Mouse (Mus musculus) fat pad, adult 2 months (tissue): ENCODE measurements around the gene Alg3.
A peak's percentile ranks its signal among the peaks of the same experiment; 100 is the strongest.

ENCODE experiments used
- DNase-seq: peaks from one replicate; pipeline ENCODE4 v3.0.0-alpha.2; 2011; ENCODE audit warnings: low read depth, low spot score; ENCODE audit errors: extremely low read depth

The Alg3 gene

DNA sequence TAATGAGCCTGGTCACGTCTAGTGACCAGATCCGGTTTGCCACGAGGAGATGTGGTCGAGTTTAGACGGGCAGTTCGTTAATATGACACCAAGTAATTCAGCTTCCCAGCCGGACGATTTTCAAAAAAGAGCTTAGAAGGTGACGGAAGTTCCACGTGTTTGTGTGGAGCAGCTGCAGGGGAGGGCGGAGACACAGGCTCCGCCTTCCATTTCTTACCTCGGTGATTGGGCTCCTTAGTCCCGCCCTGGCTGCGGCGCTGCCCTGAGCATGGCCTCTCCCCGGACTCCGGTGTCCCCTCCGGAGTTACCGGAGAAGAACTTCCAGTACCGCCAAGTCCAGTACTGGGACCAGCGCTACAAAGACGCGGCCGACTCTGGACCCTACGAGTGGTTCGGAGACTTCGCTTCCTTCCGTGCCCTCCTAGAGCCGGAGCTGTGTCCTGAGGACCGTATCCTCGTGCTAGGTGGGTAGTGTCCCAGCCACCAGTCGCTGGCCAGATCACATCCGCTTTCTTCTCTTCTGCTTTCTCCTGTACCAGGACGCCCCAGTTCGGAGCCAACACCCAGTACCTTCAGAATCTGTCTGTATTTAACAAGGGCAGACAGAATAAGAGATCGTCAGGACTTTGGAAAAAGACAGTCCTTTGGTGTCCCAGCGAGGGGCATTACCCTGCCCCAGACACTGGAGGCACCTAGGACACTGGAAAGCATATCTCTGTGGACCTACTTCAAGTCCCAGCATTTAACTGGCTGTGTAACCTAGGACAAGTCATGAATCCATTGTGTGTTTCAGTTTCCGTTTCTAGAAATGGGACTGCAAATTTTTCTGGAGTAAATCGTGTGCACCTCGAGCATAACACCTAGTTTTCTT is at the start of gene Alg3, which contains the start of the genes Eef1akmt4 and Gm49333:
Gene Alg3 (minus strand): TSS at position 379 of the 871 bp plus-strand sequence.
Gene Eef1akmt4 (plus strand): TSS at position 237 of the 871 bp plus-strand sequence.
Gene Gm49333 (plus strand): TSS at position 254 of the 871 bp plus-strand sequence.
- DNase-seq: peak; percentile 62

DNA sequence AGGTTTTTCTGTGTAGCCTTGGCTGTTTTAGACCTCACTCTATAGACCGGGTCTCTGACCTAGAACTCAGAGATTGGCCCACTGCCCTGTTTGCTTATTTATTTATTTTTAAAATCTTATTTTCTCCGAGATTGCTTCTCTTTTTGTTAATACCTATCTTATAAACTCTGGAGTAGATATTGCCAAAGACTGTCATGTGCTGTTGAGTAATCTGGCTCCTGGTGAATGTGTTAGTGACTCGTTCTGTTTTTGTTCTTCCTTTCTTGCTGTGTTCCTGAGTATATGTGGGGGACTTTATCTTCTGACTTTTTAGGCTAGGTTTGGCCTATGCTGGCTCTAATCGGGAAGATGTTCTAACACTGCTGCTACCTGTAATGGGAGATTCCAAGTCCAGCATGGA is 46.1 kb upstream of the Alg3 start:
- no peak for DNase-seq

DNA sequence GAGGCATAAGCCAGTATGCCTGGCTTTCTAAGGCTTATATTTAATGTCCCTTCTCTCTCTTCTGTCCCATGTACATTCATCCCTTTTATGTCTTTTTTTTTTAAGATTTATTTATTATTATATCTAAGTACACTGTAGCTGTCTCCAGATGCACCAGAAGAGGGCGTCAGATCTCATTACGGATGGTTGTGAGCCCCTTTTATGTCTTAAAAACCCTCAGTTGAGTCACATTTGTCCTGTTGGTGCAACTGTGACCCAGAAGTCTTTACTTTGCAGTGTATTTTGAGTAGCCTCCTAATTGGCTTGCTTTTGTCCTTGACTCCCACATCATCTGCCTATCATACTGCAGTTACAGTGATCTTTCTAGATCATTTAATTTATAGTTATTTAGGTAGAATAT is 41.8 kb upstream of the Alg3 start:
- no peak for DNase-seq

DNA sequence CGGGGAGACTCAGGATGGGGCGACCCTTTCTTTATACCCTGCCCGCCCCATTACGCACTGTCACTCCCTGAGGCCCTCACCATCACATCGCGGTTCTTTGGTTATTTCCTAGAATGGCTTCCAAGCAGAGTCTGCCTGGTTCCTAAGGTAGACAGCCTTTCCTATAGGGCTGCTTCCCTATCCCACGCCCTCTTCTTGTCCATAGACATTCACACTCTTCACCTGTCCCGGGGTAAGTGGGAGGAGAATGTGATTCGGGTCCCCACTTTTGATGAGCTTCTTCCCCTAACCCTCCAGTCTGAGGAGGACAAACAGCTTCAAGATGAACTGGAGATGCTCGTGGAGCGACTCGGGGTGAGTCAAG is 40.4 kb upstream of the Alg3 start:
- no peak for DNase-seq

DNA sequence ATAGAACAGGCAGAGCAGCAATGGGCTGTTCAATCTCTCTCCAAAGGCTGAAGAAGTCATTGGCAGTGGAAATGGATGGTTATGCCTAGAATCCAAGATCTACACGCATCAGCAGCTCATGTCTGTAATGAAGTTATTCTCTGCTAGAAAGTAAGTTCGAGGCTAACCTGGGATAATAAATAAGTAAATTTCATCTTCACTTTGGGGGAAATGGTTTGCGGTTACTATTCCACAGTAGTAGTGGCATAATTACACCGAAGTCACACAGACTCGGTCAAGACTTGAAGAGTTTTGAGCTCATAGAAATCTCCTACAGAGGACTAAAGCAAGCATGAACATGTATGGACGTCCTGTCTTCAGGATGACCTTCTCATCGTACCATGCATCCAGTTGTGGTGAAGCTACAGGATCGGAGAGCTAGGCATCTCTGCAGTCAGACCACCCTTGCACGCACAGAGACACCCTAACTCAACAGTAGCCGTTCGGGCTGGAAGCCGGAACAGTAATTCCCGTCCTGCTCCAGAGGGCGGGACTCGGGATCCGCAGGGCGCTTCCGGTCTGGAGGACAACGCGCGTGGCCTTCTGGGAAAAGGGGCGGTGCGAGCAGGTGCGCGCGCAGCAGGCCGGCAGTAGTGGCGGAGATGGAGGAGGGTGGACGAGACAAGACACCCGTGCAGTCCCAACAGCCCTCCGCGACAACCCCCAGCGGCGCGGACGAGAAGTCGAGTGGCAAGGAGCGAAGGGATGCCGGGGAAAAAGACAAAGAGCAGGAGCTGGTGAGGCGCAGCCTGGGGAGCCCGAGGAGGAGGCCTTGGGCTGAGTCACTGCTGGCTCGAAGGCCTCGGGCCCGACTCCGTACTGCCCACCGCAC is 39.8 kb upstream of the Alg3 start, which contains the start of gene Psmd2:
Gene Psmd2 (plus strand): TSS at position 577 of the 871 bp plus-strand sequence.
- no peak for DNase-seq

DNA sequence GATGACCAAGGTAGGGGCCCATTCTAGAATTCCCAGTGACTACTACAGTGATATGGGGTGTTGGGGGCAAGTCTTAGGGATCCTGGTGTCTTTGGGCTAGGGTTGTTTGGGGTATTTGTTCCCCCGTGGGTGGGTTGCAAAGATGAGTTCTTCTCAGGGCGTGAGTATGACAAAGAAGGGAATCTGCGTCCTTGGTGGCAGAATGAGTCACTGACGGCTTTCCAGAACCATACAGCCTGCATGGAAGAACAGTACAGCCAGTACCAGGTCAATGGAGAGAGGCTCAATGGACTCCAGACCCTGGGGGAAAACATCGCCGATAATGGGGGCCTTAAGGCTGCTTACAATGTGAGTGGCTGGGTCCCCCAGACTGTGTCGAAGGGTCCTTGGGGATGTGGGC is 32.4 kb upstream of the Alg3 start:
- no peak for DNase-seq

DNA sequence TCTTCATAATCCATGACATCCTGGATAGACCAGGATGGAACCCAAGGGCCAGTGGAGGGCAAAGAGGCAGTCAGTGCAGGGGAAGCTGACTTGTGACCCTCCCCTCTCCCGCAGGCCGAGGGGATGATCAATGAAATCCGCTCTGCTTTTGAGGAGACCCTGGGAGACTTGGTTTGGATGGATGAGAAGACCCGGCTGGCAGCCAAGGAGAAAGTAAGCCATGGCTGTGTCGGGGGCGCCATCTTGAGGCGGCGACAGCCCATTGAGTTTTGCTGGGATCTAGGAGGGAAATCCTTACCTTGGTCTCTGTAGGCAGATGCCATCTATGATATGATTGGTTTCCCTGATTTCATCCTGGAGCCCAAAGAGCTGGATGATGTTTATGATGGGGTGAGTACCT is 30.6 kb upstream of the Alg3 start:
- DNase-seq: no peak

DNA sequence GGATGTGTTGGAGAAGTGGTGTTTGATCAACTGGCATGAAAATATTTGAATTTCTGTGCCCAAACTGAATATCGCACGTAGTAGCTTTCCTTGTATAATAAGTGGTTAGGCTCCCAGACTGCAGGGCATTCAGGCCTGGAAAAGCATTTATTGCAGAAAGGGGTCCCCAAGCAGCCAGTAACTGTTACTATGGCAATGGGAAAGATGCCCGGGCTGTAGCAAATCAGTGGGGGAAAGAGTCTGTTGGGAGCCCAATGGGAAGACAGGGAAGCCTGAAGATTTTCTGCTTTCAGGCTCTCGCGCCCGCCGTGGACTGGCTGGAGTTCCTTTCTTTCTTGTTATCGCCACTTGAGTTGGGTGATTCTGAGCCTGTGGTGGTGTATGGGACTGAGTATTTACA is 26.8 kb upstream of the Alg3 start:
- DNase-seq: no peak

DNA sequence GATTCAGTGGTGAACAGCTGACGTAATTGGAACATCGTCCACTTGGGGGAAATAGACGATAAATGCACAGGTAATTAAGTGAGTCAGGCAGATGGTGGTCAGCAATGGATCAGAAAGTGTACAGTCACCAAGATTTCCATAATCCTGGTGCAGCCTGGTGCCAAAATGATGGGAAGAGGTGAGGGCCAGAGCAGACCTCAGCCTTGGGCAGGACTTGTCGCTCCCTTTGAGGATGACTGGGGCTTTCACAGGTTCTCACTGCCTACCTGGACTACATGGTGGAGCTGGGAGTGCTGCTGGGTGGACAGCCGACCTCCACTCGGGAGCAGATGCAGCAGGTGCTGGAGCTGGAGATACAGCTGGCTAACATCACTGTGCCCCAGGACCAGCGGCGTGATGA is 25.9 kb upstream of the Alg3 start:
- DNase-seq: no peak

DNA sequence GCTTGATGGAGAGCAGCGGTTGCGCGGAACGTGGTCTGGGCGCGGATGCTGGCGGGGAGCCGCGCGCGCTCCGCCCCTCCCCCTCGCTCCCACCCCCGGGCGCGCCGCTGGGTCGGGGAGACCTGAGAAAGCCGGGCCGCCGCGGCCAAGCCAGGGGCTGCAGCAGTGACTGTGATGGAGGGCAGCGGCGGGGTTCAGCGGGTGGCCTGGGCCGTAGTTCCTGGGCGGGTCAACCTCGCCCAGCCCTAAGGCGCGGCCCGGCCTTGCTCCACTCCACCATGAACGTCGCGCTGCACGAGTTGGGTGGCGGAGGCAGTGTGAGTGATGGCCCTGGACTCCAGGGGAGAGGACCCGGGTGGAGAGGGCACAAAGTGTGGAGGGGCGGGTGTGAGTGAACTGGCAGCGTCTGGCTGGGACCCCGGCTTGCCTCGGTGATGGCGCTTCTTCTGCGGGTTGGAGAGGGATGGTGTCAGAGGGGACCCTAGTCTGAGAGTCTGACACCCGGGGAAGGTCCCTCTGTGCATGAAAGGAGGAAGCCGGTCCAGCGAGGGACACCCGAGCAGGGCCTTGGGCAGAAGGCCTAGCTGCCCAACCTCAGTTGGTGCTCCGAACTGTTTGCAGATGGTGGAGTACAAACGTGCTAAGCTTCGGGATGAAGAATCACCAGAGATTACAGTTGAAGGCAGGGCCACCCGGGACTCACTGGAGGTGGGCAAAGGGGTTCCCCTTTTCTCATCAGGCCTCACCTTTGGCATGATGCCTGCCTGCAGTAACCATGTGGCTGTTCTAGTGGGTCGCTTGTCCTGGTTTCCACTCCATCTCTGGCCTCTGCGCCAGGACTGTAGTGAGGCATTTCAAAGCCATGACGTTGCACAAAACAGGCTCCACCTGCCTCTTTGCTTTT is 18.4 kb upstream of the Alg3 start, which contains the start of gene Ece2:
Gene Ece2 (plus strand): TSS at position 98 of the 904 bp plus-strand sequence.
- DNase-seq: no peak

DNA sequence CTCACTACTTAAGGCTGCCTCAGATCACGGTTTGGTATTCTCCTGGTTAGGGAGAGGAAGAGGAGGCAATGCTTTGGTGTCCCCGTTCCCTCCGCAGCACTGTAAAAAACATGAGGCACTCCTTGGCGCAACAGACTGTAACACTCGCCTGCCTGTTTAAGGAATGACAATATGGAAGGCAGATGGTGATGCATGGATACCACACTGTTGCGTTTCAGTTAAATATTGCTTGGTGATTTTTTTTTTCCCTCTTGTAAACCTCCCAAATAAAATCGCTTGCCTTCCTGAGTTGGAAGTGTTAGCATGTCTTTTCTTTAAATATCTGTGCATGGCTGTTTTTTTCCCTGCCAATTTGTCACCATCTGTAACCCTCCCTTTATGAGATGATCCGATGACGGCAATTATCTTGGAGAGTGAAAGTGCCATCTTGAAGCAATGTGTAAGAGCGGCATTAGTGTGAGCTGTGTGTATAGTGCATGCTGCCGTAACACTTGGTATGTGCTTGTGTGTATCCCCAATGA is 17.4 kb upstream of the Alg3 start:
- no peak for DNase-seq

DNA sequence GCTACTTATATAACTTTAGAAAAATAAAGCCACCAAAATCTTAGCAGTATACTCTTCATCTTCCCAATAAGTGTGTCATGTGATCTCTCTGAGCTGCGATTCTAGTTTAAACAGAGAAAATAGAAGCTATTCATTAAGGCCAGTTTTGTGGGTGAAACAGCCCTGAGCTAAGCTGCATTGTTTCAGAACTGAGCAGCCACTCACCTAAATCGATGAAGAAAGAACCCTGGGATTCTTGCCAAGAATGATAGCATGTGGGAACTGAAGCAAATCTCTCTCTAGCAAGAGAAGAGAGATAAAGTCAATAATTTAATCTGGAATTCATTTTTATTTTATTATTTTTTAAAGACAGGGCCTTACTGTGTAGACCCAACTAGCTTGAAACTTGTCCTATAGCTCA is 11.7 kb upstream of the Alg3 start:
- no peak for DNase-seq

DNA sequence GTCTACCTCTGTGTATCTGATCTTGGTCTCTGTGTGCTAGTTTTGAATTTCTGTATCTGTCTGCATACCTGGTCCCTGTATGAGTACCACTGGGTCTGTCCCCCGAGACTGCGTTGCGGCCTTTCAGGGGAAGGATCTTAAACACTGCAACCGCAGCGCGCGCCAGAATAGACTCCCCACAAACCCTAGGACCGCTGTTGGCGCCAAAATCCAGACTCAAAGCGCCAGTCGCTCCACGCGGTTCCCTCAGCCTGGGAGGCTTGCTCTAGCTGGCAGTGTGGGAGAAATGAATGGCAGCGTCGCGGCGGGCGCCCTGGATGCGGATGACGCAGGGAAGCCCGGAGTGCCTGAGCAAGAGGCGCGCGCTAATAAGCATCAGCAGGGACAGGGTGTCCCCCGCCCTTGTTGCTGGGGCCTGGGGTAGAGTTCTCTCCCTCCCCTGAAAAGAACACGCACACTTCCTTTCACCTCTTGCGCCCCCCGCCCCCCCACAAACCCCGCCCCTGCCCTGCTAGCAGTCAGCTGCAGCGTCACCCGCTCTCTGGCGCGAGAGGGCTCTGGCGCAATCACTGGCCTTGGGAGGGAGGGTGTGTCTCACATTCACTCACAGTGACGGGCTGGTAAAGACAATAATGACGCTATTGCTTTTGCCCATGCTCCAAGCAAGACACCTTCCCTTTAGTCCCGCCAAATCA is 10.6 kb upstream of the Alg3 start:
- DNase-seq: no peak

DNA sequence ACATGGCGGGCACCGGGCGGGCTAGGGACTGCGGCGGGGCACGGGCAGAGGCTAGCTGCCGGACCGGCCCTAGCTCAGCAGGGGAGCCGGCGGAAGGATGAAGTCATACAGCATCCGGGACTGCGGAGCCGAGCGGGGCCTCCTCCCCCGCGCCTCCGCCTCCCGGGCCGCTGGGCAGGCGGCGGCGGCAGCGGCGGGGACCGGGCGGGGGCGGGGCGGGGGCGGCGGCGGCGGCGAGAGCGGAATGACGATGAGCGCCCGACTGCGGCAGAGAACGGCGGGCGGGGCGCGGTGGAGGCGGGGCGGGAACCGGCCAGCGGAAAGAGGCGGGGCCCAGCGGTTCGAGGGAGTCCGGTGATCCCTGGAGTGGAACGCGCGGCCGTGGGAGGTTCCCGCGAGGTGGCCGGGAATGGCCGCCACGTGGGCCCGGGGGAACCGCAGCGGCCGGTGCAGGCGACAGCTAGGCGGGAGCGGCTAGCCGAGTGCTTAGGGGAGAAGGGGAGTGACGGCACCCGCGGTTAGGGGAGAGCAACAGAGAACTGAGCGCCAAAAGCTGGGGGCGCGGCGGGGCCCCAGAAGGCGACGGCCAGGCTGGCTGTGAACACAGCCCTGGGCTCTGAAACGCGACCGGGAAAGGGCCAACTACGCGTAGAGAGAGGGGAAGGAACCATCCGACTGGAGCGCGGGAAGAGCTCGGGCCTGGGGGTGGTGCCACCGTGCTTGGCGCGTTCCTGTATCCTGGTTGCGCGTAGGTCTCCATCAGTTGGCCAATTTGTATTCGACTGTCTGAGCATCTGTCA is 9.9 kb upstream of the Alg3 start, which contains the start of gene Camk2n2:
Gene Camk2n2 (minus strand): TSS at position 97 of the 800 bp plus-strand sequence.
- DNase-seq: no peak

DNA sequence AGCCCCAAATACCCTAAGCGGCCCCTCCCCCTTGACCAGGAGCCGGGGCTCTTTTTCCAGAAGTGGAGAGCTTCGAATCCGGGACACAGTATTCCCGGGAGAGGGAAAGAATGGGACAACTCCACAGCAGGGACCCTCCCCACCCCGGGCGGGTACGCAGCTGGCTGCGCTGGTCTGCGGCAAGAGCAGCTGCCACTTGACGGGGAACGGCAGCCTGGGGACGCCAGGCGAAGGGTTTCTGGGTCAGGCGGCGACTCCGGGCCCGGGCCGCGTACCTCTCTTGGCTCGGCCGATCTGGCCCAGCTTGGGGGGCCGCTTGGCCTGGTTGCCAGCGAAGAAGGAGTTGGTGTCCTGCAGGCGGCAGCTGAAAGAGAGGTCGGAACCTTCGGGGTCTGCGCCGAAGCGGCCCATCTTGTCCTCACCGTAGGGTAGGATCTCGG is 9.2 kb upstream of the Alg3 start:
- DNase-seq: no peak

DNA sequence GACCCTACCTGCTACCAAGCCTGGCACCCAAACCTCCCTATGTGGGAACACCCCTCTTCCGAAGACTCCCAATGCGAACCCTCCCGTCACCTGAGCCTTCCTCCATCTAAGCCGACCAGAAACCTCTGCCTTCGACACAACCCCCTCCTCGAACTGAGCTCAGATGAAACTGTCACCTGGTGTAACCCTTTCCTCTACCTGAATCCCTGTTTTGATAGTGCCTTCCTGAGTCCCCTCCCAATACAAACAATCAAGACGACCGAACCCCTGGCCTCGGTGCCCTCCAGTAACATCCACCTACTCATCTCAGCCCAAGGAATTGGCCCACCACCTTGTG is 8.8 kb upstream of the Alg3 start:
- no peak for DNase-seq

DNA sequence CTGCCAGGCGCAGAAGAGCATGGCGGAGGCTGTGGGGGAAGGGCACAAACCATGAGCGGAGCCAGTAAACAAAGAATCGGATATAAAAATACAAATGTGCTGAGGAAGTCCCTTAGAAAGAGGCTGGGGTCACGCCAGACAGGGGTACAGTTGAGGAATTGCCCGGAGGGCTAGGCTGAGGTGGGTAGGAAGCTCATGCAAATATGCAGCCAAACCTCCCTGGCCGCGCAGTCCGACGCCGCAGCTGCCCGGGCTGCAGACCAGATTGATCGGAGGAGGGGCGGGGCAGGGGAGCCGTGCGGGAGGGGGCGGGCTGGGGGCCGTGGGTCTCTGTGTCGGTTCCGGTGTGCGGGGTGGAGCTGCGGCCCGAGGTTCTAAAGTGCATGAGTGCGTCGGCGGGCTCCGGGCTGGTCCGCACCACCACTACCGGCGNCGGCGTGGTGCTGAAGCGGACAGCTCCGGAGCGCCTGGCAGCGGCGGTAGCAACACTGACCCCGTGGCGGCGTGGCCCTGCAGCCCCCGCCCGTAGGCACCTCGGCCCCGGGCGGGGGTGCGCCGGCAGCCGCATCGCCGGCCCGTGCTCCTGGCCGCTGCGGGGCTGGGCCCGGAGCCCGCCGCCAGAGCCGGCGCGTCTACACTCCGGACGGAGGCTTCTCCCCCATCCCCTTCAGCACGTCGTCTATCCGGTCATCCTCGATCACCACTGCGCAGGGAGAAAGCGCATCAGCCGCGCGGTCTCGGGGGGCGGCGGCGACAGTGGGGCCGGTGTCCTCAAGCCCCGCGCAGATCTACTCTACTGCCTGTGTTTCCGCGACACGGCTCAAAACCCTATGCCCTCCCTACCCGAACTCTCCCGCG is 8.2 kb upstream of the Alg3 start:
- DNase-seq: no peak
